Mouse (Mus musculus): ENCODE measurements around the gene Gm20741. TPM values are rescaled to one million over a fixed set of nuclear protein-coding genes. Genes with fewer than 3 reads are reported as not detected.

Gene Gm20741
- polyA plus RNA-seq, 2 experiments: not detected

GRCm38 (mm10) chr16:88826095-88826652 lies 14.2 kb upstream of the Gm20741 start, which contains the start of gene Krtap14:
Gene Krtap14 (minus strand): TSS chr16:88826145.
- Histone ChIP-seq H3K4me1 (ENCODE audit: control insufficient read depth, insufficient read depth, low read length) (no peaks in the 10 kb centered on the region), H3K4me2 (replicated peaks; ENCODE audit: low read depth, low read length, severe bottlenecking) (no peak within 1 kb of the TSS), H3K9me3 (ENCODE audit: control insufficient read depth, low read length) (no peaks in the 10 kb centered on the region), H3K36me3 (ENCODE audit: control insufficient read depth, insufficient read depth, low read length) (no peaks in the 10 kb centered on the region), H3K9ac (ENCODE audit: low read depth, low read length, severe bottlenecking) (no peak within 1 kb of the TSS), H3K27ac (replicated peaks; ENCODE audit: low read depth, low read length) (no peak within 1 kb of the TSS), H3K27me3 (ENCODE audit: control insufficient read depth, insufficient read depth, low read length) (no peaks in the 10 kb centered on the region), H3K4me3 (replicated peaks; ENCODE audit: low read length) (no peak within 1 kb of the TSS)
- ATAC-seq (ENCODE audit: low FRiP score, low read depth) (no peak), DNase-seq (ENCODE audit: low spot score) (no peak)
- TF ChIP-seq POLR2A (IDR thresholded peaks at IDR 0.05; ENCODE audit: borderline replicate concordance, extremely low read depth, insufficient read depth, insufficient read length): no peak
- 51% methylated on average over 9 of the region's 9 CpGs for WGBS

GRCm38 (mm10) chr16:88823736-88824135 lies 11.7 kb upstream of the Gm20741 start:
- 83% methylated on average over 3 of the region's 3 CpGs for WGBS
- no peaks in the 10 kb centered on the region for H3K27me3 ChIP-seq (ENCODE audit: control insufficient read depth, insufficient read depth, low read length)
- no peak for ATAC-seq (ENCODE audit: low FRiP score, low read depth)
- H3K4me3 ChIP-seq (replicated peaks; ENCODE audit: low read length): no peak overlapping the region
- H3K27ac ChIP-seq (replicated peaks; ENCODE audit: low read depth, low read length): no peak overlapping the region
- no peak for DNase-seq (ENCODE audit: low spot score)
- no peak for TF ChIP-seq POLR2A (IDR thresholded peaks at IDR 0.05; ENCODE audit: borderline replicate concordance, extremely low read depth, insufficient read depth, insufficient read length)
- no peaks in the 10 kb centered on the region for H3K36me3 ChIP-seq (ENCODE audit: control insufficient read depth, insufficient read depth, low read length)
- no peak overlapping the region for H3K9ac ChIP-seq (ENCODE audit: low read depth, low read length, severe bottlenecking)
- no peak overlapping the region for H3K4me2 ChIP-seq (replicated peaks; ENCODE audit: low read depth, low read length, severe bottlenecking)
- H3K4me1 ChIP-seq (ENCODE audit: control insufficient read depth, insufficient read depth, low read length): no peaks in the 10 kb centered on the region
- no peaks in the 10 kb centered on the region for H3K9me3 ChIP-seq (ENCODE audit: control insufficient read depth, low read length)

DNA sequence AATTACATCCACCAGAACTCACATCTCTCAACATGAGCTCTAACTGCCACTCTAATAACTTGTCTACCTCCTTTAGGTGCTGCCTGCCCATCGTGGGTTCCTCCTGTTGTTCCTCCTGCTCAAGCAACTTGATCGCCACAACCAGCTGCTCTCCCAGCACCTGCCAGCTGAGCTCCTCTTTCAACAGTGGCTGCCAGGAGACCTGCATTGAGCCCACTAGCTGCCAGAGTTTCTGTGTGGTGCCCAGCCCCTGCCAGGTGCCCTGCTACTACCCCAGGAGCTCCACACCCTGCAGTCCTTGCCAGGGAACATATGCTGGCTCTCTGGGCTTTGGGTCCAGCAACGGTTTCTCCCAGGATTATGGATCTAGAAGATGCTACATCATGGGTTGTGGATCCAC lies 8.0 kb upstream of the Gm20741 start, which contains the start of gene Krtap15:
Gene Krtap15 (plus strand): TSS at position 150 of the 400 bp plus-strand sequence.
- DNase-seq (ENCODE audit: low spot score) (no peak), ATAC-seq (ENCODE audit: low FRiP score, low read depth) (no peak)
- Histone ChIP-seq H3K9me3 (ENCODE audit: control insufficient read depth, low read length) (no peaks in the 10 kb centered on the region), H3K36me3 (ENCODE audit: control insufficient read depth, insufficient read depth, low read length) (no peaks in the 10 kb centered on the region), H3K4me3 (replicated peaks; ENCODE audit: low read length) (no peak within 1 kb of the TSS), H3K4me1 (ENCODE audit: control insufficient read depth, insufficient read depth, low read length) (no peaks in the 10 kb centered on the region), H3K9ac (ENCODE audit: low read depth, low read length, severe bottlenecking) (no peak within 1 kb of the TSS), H3K4me2 (replicated peaks; ENCODE audit: low read depth, low read length, severe bottlenecking) (no peak within 1 kb of the TSS), H3K27ac (replicated peaks; ENCODE audit: low read depth, low read length) (no peak within 1 kb of the TSS), H3K27me3 (ENCODE audit: control insufficient read depth, insufficient read depth, low read length) (no peaks in the 10 kb centered on the region)
- no peak for TF ChIP-seq POLR2A (IDR thresholded peaks at IDR 0.05; ENCODE audit: borderline replicate concordance, extremely low read depth, insufficient read depth, insufficient read length)
- WGBS: 85% methylated on average over 3 of the region's 3 CpGs

DNA sequence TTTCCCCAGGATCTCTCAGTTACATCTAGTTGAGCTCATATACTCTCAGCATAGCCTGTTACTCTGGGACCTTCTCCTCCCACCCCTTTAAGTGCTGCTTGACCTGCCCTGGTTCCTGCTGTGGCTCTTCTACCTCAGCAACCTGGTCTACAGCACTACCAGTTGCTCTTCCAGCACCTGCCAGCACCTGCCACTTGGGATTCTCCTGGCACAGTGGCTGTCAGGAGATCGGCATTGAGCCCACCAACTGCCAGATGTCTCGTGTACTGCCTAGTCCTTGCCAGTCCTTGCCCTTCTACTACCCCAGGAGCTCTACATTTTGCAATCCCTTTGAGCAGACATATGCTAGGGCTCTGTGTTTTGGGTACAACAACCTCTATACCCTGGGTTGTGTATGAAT lies 25.2 kb downstream of the Gm20741 start:
- ATAC-seq (ENCODE audit: low FRiP score, low read depth) (no peak), DNase-seq (ENCODE audit: low spot score) (no peak)
- Histone ChIP-seq H3K4me2 (replicated peaks; ENCODE audit: low read depth, low read length, severe bottlenecking) (no peak overlapping the region), H3K4me1 (ENCODE audit: control insufficient read depth, insufficient read depth, low read length) (no peaks in the 10 kb centered on the region), H3K9ac (ENCODE audit: low read depth, low read length, severe bottlenecking) (no peak overlapping the region), H3K4me3 (replicated peaks; ENCODE audit: low read length) (no peak overlapping the region), H3K9me3 (ENCODE audit: control insufficient read depth, low read length) (no peaks in the 10 kb centered on the region), H3K36me3 (ENCODE audit: control insufficient read depth, insufficient read depth, low read length) (no peaks in the 10 kb centered on the region), H3K27me3 (ENCODE audit: control insufficient read depth, insufficient read depth, low read length) (no peaks in the 10 kb centered on the region), H3K27ac (replicated peaks; ENCODE audit: low read depth, low read length) (no peak overlapping the region)
- 76% methylated on average over 2 of the region's 2 CpGs for WGBS
- TF ChIP-seq POLR2A (IDR thresholded peaks at IDR 0.05; ENCODE audit: borderline replicate concordance, extremely low read depth, insufficient read depth, insufficient read length): no peak

GRCm38 (mm10) chr16:88777596-88777995 lies 34.4 kb downstream of the Gm20741 start, which contains the start of gene Gm5965:
Gene Gm5965 (plus strand): TSS chr16:88777896.
- DNase-seq (ENCODE audit: low spot score): no peak
- Histone ChIP-seq H3K9ac (ENCODE audit: low read depth, low read length, severe bottlenecking) (no peak within 1 kb of the TSS), H3K4me3 (replicated peaks; ENCODE audit: low read length) (no peak within 1 kb of the TSS), H3K9me3 (ENCODE audit: control insufficient read depth, low read length) (no peaks in the 10 kb centered on the region), H3K27ac (replicated peaks; ENCODE audit: low read depth, low read length) (no peak within 1 kb of the TSS), H3K4me1 (ENCODE audit: control insufficient read depth, insufficient read depth, low read length) (no peaks in the 10 kb centered on the region), H3K36me3 (ENCODE audit: control insufficient read depth, insufficient read depth, low read length) (no peaks in the 10 kb centered on the region), H3K4me2 (replicated peaks; ENCODE audit: low read depth, low read length, severe bottlenecking) (no peak within 1 kb of the TSS), H3K27me3 (ENCODE audit: control insufficient read depth, insufficient read depth, low read length) (no peaks in the 10 kb centered on the region)
- TF ChIP-seq POLR2A (IDR thresholded peaks at IDR 0.05; ENCODE audit: borderline replicate concordance, extremely low read depth, insufficient read depth, insufficient read length): no peak
- WGBS: 82% methylated on average over 5 of the region's 6 CpGs
- no peak for ATAC-seq (ENCODE audit: low FRiP score, low read depth)

Data from limb, embryonic 14.5 days (tissue).